Mouse (Mus musculus) right cerebral cortex, postnatal 25 days (tissue): ENCODE measurements around the gene Pgam2.

ENCODE experiments used
- DNase-seq: peaks from one replicate; pipeline ENCODE4 v3.0.0; 2022

The Pgam2 gene

DNA sequence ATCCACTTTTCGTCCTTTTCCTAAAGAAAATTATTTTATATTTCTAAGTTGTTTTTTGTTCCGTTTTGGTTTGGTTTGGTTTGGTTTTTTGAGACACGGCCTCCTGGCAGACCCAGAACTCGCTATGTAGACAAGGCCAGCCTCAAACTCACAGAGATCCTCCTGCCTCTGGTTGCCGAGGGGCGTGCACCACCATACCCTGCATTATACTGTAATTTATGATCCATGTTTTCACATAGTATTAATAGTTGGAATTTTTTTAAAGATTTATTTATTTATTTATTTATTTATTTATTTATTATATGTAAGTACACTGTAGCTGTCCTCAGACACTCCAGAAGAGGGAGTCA is 40.9 kb downstream of the Pgam2 start:
- DNase-seq, result no peak

DNA sequence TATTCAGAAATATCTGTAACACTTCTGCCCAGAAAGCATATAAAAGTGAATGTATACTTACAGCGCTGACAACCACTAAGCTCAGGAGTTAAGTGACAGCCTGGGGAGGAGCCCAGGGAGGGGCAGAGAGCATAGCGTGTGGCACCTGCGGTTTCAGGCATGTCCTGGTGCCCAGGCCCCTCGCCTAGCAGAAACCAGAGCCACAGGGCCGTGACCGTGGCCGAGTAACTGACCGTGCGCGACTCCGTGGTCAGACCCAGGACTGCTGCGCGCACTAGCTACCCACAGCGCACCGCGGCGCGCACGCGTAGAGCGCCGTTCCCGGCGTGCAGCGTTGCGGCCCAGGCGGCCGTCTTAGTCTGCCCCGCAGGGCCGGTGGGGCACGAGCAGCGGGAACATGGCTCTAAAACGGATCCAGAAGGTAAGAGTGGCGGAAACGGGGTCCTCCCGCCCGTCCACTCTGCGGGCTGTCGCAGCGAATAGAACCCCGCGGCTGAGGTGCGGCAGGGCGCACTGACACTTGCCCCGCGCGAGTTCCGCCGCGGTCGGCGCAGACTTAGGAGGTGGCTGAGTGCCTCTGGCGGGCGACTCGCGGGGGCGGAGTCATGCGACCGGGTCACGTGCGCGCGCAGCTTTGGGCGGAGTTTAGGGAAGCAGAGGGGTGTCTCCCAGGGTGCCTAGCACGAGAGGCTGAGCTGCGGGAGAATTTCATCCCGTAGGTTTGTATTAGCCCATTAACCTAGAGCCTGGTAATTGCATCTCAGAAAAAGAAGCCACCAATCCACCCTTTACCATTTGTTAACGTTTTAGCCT is 41.5 kb downstream of the Pgam2 start, which contains the start of gene Urgcp:
Urgcp (minus strand) TSS at position 557 of the 813 bp plus-strand sequence.
- DNase-seq, result peak; percentile 93

DNA sequence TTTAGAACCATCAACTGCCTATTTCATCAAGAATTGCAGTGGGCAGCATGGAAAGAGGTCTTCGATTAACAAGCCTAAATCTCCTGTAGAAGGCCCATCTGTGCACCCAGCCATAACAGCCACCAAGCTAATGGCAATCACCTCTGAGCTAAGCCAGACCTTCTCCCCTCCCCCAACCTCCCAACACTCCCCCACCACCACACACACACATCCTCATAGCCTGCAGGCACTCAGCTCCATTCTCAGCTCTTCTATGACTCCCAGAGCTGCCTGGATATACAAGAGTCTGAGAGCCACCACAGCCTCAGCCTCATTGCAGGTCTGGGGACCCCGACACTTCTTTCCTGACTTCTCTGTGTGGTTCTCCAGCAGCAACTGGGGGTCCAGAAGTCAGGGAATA is 49.8 kb downstream of the Pgam2 start:
- no peak for DNase-seq
